Mouse (Mus musculus): Measurements from ENCODE around the gene Rufy4.

GRCm38 (mm10) chr1:74094497-74095270 lies 30.7 kb upstream of the Rufy4 start:
- no peak for TF ChIP-seq CTCF (IDR thresholded peaks at IDR 0.05; ENCODE audit: insufficient read depth, low read depth, low read length)
- TF ChIP-seq POLR2A (IDR thresholded peaks at IDR 0.05; ENCODE audit: insufficient read depth, low read depth, low read length): no peak

All from olfactory bulb, adult 2 months (tissue).